ENCODE assay signal across 22 mouse cellular contexts in genomic region chr11:69048151-69048550, GRCm38 (mm10). TPM values are rescaled to one million over a fixed set of nuclear protein-coding genes. Genes with fewer than 3 reads are reported as not detected.
DNase-seq lines count a peak whose midpoint lies in the region; ATAC-seq and TF ChIP-seq lines count a peak whose summit lies in the region.
"Had no signal": no experiment of that assay in that cellular context is flagged by ENCODE, and none has a peak within 500 bp of the region (broad histone marks: within the 10 kb centered on the region; RNA-seq: fewer than 3 reads in every experiment).

No protein-coding gene starts in this region.

- no peak overlapping the region for H3K4me2 ChIP-seq in heart, embryonic 13.5 days
- peak overlapping the region; percentile 90 for H3K4me2 ChIP-seq in liver, embryonic 14.5 days (ENCODE audit: low read depth)
- no peak overlapping the region for H3K4me2 ChIP-seq in liver, postnatal 0 days (ENCODE audit: low read depth, low read length)

- H3K9ac ChIP-seq in heart, embryonic 13.5 days, result peak overlapping the region; percentile 29
- H3K9ac ChIP-seq in liver, embryonic 14.5 days (replicated peaks), result no peak overlapping the region
- H3K9ac ChIP-seq in liver, postnatal 0 days (replicated peaks), result no peak overlapping the region
- H3K9ac ChIP-seq: hindbrain, embryonic 15.5 days had no signal

- H3K4me1 ChIP-seq in heart, embryonic 13.5 days, result peaks cover 30% of the 10 kb centered on the region
- peaks cover 9 to 15% of the 10 kb centered on the region in 2 experiments; a peak in 3 of 4 replicates for H3K4me1 ChIP-seq in liver, embryonic 14.5 days (replicated peaks; ENCODE audit: control insufficient read depth in 2 of 2, insufficient read depth in 2 of 2, low read length in 1 of 2)
- H3K4me1 ChIP-seq in liver, postnatal 0 days (ENCODE audit: insufficient read depth), result peaks cover 22% of the 10 kb centered on the region
- H3K4me1 ChIP-seq in E14TG2a.4 (replicated peaks; ENCODE audit: low read depth, low read length) (peaks cover 53% of the 10 kb centered on the region), G1E (ENCODE audit: insufficient read depth, low read depth, low read length) (peaks cover 63% of the 10 kb centered on the region)

- no peak for TF ChIP-seq CTCF in liver, embryonic 14.5 days (IDR thresholded peaks at IDR 0.05; ENCODE audit: low read depth)
- TF ChIP-seq CTCF in liver, postnatal 0 days (IDR thresholded peaks at IDR 0.05; ENCODE audit: low read depth), result no peak
- TF ChIP-seq CTCF in E14TG2a.4 (conservative IDR thresholded peaks at IDR 0.05; ENCODE audit: low read length) (no peak), G1E (IDR thresholded peaks at IDR 0.05; ENCODE audit: low read depth, low read length) (no peak)

- no peak for DNase-seq in heart, adult 18-20 months
- DNase-seq in liver, embryonic 14.5 days (ENCODE audit: low read depth in 3 of 3, low spot score in 3 of 3), result no peak
- no peak for DNase-seq in liver, postnatal 0 days
- no peak for DNase-seq in G1E (ENCODE audit: low spot score)
- no peak for DNase-seq in yolk sac, embryonic 10.5 days (ENCODE audit: low spot score)
- no peak for DNase-seq in natural killer cell, adult 2 months (ENCODE audit: low spot score in 2 of 2)
- DNase-seq: adrenal gland, adult 8-10 months; cerebellum, adult 8-10 months; gastrocnemius, postnatal 10 days; heart, adult 2 months; heart, postnatal 10 days; lung, adult 18-20 months; retina, postnatal 1 day; thymus, adult 2 months had no signal

- H3K27me3 ChIP-seq in heart, embryonic 13.5 days (replicated peaks), result no peaks in the 10 kb centered on the region
- H3K27me3 ChIP-seq in liver, embryonic 14.5 days (ENCODE audit: control insufficient read depth, insufficient read depth, low read length), result no peaks in the 10 kb centered on the region
- no peaks in the 10 kb centered on the region for H3K27me3 ChIP-seq in liver, postnatal 0 days (ENCODE audit: insufficient read depth, low read length)
- H3K27me3 ChIP-seq in E14TG2a.4 (ENCODE audit: insufficient read depth, low read length) (no peaks in the 10 kb centered on the region), G1E (ENCODE audit: insufficient read depth, low read length) (no peaks in the 10 kb centered on the region; the same call in 1 of the 2 replicates)
- H3K27me3 ChIP-seq: hindbrain, embryonic 15.5 days; intestine, embryonic 15.5 days; Patski had no signal

- H3K9me3 ChIP-seq in heart, embryonic 13.5 days, result no peaks in the 10 kb centered on the region
- no peaks in the 10 kb centered on the region for H3K9me3 ChIP-seq in liver, embryonic 14.5 days (ENCODE audit: control insufficient read depth, low read length)
- no peaks in the 10 kb centered on the region for H3K9me3 ChIP-seq in liver, postnatal 0 days (ENCODE audit: low read length)
- no peaks in the 10 kb centered on the region for H3K9me3 ChIP-seq in E14TG2a.4 (ENCODE audit: low read length)
- H3K9me3 ChIP-seq in G1E (replicated peaks), result no peaks in the 10 kb centered on the region
- H3K9me3 ChIP-seq: hindbrain, embryonic 15.5 days; intestine, embryonic 15.5 days had no signal

- no peak for ATAC-seq in heart, embryonic 13.5 days (ENCODE audit: extremely low read depth, insufficient number of reproducible peaks, low FRiP score, low TSS enrichment)
- no peak for ATAC-seq in liver, embryonic 14.5 days (ENCODE audit: insufficient read depth)
- ATAC-seq in liver, postnatal 0 days, result no peak
- no peak for ATAC-seq in G1E (ENCODE audit: extremely low read depth, insufficient number of reproducible peaks, low FRiP score, poor library complexity, severe bottlenecking)
- ATAC-seq: intestine, embryonic 15.5 days; midbrain, embryonic 16.5 days; Patski had no signal

- 89% methylated on average over 14 of the region's 14 CpGs for WGBS in heart, embryonic 13.5 days
- WGBS in liver, embryonic 14.5 days (ENCODE audit: insufficient replicate concordance), result 92% methylated on average over 14 of the region's 14 CpGs
- WGBS in liver, postnatal 0 days (ENCODE audit: insufficient replicate concordance), result 90% methylated on average over 14 of the region's 14 CpGs

- no peak for TF ChIP-seq EP300 in liver, embryonic 14.5 days (IDR thresholded peaks at IDR 0.05; ENCODE audit: low read depth)
- no peak for TF ChIP-seq EP300 in liver, postnatal 0 days (IDR thresholded peaks at IDR 0.05; ENCODE audit: low read depth)

- no peak overlapping the region for H3K27ac ChIP-seq in heart, embryonic 13.5 days (replicated peaks)
- no peak overlapping the region for H3K27ac ChIP-seq in liver, embryonic 14.5 days
- H3K27ac ChIP-seq in liver, postnatal 0 days (ENCODE audit: low read depth), result no peak overlapping the region
- H3K27ac ChIP-seq: heart, adult 2 months; hindbrain, embryonic 15.5 days; intestine, embryonic 15.5 days; layer of hippocampus, adult 2 months; macrophage had no signal

- H3K4me3 ChIP-seq in heart, embryonic 13.5 days, result no peak overlapping the region
- H3K4me3 ChIP-seq in liver, embryonic 14.5 days (ENCODE audit: insufficient read depth in 1 of 2, low read depth in 2 of 2, low read length in 2 of 2), result peak overlapping the region in 1 of 2 experiments; percentile 15; a peak in 2 of 4 replicates
- H3K4me3 ChIP-seq in liver, postnatal 0 days (ENCODE audit: low read depth, low read length), result no peak overlapping the region
- H3K4me3 ChIP-seq in E14TG2a.4 (replicated peaks; ENCODE audit: low read length) (peak overlapping the region; percentile 96), G1E (ENCODE audit: low read depth, low read length) (peak overlapping the region; percentile 99; the same call in 1 of the 2 replicates)
- H3K4me3 ChIP-seq: heart, adult 2 months; hindbrain, embryonic 15.5 days; intestine, embryonic 15.5 days; layer of hippocampus, adult 2 months had no signal

- H3K36me3 ChIP-seq in heart, embryonic 13.5 days, result peaks cover 47% of the 10 kb centered on the region
- peaks cover 48% of the 10 kb centered on the region for H3K36me3 ChIP-seq in liver, embryonic 14.5 days (replicated peaks; ENCODE audit: control insufficient read depth, insufficient read depth, low read depth)
- H3K36me3 ChIP-seq in liver, postnatal 0 days (replicated peaks; ENCODE audit: insufficient read depth, low read length), result peaks cover 39% of the 10 kb centered on the region
- H3K36me3 ChIP-seq in E14TG2a.4 (ENCODE audit: insufficient read depth, low read length), result peaks cover 48% of the 10 kb centered on the region
- peaks cover 66% of the 10 kb centered on the region for H3K36me3 ChIP-seq in G1E (replicated peaks)
- H3K36me3 ChIP-seq: hindbrain, embryonic 15.5 days had no signal

RNA-seq across cellular contexts. Expression of gene Aurkb, which starts 2.7 kb away (rescaled TPM):
- 78.4 and 83.0 TPM in 2 replicates for polyA plus RNA-seq in heart, embryonic 13.5 days (2015; fragmentation: Nextera tagmentation; extraction: Ambion mirVana)
- total RNA-seq in heart, adult 18-20 months (2021), result 1 to 10 TPM in 1 of 2 experiments, under 1 TPM in 1; 0.67 to 1.5 TPM
- polyA plus RNA-seq in liver, embryonic 14.5 days (2012; rRNA removed), result 65.6 and 78.6 TPM in 2 replicates
- polyA plus RNA-seq in liver, embryonic 14.5 days (2014; fragmentation: Nextera tagmentation; extraction: Ambion mirVana), result 90.8 and 94.3 TPM in 2 replicates
- 41.3 and 45.9 TPM in 2 replicates for polyA plus RNA-seq in liver, postnatal 0 days (2015; fragmentation: Nextera tagmentation; extraction: Ambion mirVana)
- total RNA-seq in G1E (2014; fragmentation: Nextera tagmentation), result 176 and 241 TPM in 2 replicates
- 117 and 133 TPM in 2 replicates for total RNA-seq in G1E (2017)
- 296 TPM in 2 replicates for polyA plus RNA-seq in G1E (2012)

RNA-seq across cellular contexts. Expression of gene Borcs6, which starts 11.4 kb away (rescaled TPM):
- 9.7 and 10.3 TPM in 2 replicates for polyA plus RNA-seq in heart, embryonic 13.5 days (2015; fragmentation: Nextera tagmentation; extraction: Ambion mirVana)
- 10 to 100 TPM; 16.7 to 19.3 TPM for total RNA-seq in heart, adult 18-20 months (2021)
- 3.0 and 3.4 TPM in 2 replicates for polyA plus RNA-seq in liver, embryonic 14.5 days (2012; rRNA removed)
- 2.2 and 3.0 TPM in 2 replicates for polyA plus RNA-seq in liver, embryonic 14.5 days (2014; fragmentation: Nextera tagmentation; extraction: Ambion mirVana)
- polyA plus RNA-seq in liver, postnatal 0 days (2015; fragmentation: Nextera tagmentation; extraction: Ambion mirVana), result 5.4 and 6.6 TPM in 2 replicates
- total RNA-seq in G1E (2014; fragmentation: Nextera tagmentation) (5.3 and 6.4 TPM in 2 replicates), G1E (2017) (6.1 and 8.2 TPM in 2 replicates)
- 25.9 and 37.4 TPM in 2 replicates for polyA plus RNA-seq in G1E (2012)

RNA-seq across cellular contexts. Expression of gene Tmem107, which starts 22.5 kb away (rescaled TPM):
- polyA plus RNA-seq in heart, embryonic 13.5 days (2015; fragmentation: Nextera tagmentation; extraction: Ambion mirVana), result 28.4 and 31.3 TPM in 2 replicates
- total RNA-seq in heart, adult 18-20 months (2021), result 1 to 10 TPM; 5.3 to 7.0 TPM
- polyA plus RNA-seq in liver, embryonic 14.5 days (2012; rRNA removed), result 12.0 and 18.0 TPM in 2 replicates
- polyA plus RNA-seq in liver, embryonic 14.5 days (2014; fragmentation: Nextera tagmentation; extraction: Ambion mirVana), result 21.9 and 29.3 TPM in 2 replicates
- polyA plus RNA-seq in liver, postnatal 0 days (2015; fragmentation: Nextera tagmentation; extraction: Ambion mirVana), result 12.5 and 13.0 TPM in 2 replicates
- total RNA-seq in G1E (2014; fragmentation: Nextera tagmentation) (28.3 and 38.2 TPM in 2 replicates), G1E (2017) (17.2 and 34.2 TPM in 2 replicates)
- polyA plus RNA-seq in G1E (2012), result 70.8 and 77.9 TPM in 2 replicates

RNA-seq across cellular contexts. Expression of gene Ctc1, which starts 32.4 kb away (rescaled TPM):
- 45.0 and 49.8 TPM in 2 replicates for polyA plus RNA-seq in heart, embryonic 13.5 days (2015; fragmentation: Nextera tagmentation; extraction: Ambion mirVana)
- 10 to 100 TPM; 10.9 to 13.9 TPM for total RNA-seq in heart, adult 18-20 months (2021)
- 21.9 and 23.9 TPM in 2 replicates for polyA plus RNA-seq in liver, embryonic 14.5 days (2012; rRNA removed)
- 15.2 and 17.5 TPM in 2 replicates for polyA plus RNA-seq in liver, embryonic 14.5 days (2014; fragmentation: Nextera tagmentation; extraction: Ambion mirVana)
- 7.4 and 7.6 TPM in 2 replicates for polyA plus RNA-seq in liver, postnatal 0 days (2015; fragmentation: Nextera tagmentation; extraction: Ambion mirVana)
- total RNA-seq in G1E (2014; fragmentation: Nextera tagmentation) (83.8 and 96.5 TPM in 2 replicates), G1E (2017) (15.2 and 19.9 TPM in 2 replicates)
- polyA plus RNA-seq in G1E (2012), result 73.4 and 104 TPM in 2 replicates

RNA-seq across cellular contexts. Expression of gene Pfas, which starts 39.9 kb away (rescaled TPM):
- 19.9 and 20.3 TPM in 2 replicates for polyA plus RNA-seq in heart, embryonic 13.5 days (2015; fragmentation: Nextera tagmentation; extraction: Ambion mirVana)
- total RNA-seq in heart, adult 18-20 months (2021), result 1 to 10 TPM; 5.4 to 6.2 TPM
- polyA plus RNA-seq in liver, embryonic 14.5 days (2012; rRNA removed), result 11.0 and 11.4 TPM in 2 replicates
- polyA plus RNA-seq in liver, embryonic 14.5 days (2014; fragmentation: Nextera tagmentation; extraction: Ambion mirVana), result 15.1 and 17.2 TPM in 2 replicates
- 8.9 and 10.6 TPM in 2 replicates for polyA plus RNA-seq in liver, postnatal 0 days (2015; fragmentation: Nextera tagmentation; extraction: Ambion mirVana)
- total RNA-seq in G1E (2014; fragmentation: Nextera tagmentation) (83.4 and 107 TPM in 2 replicates), G1E (2017) (34.4 and 36.2 TPM in 2 replicates)
- 41.3 and 62.8 TPM in 2 replicates for polyA plus RNA-seq in G1E (2012)

Comparison
In these comparisons a context has a peak if more than half of its experiments do, and no peak if none do; other contexts are left out.
1. H3K4me3 ChIP-seq: peak in E14TG2a.4 (single experiment) and G1E (single experiment); none in heart, embryonic 13.5 days (single experiment) and liver, postnatal 0 days (single experiment).